Mouse (Mus musculus) CH12.LX (cell line): Measurements from ENCODE around the gene Mad1l1.

Experiments used
- CTCF ChIP-seq, 2 experiments: IDR thresholded peaks in 1 of 2; conservative IDR thresholded peaks in 1 of 2; 2 replicates each; pipeline ENCODE4 v1.5.1; 2011 to 2012; ENCODE audit warnings: low read depth in 2 of 2, low read length in 2 of 2, improper control_type of control experiment in 1 of 2, inconsistent platforms in 1 of 2, mild to moderate bottlenecking in 1 of 2, moderate library complexity in 1 of 2
- EP300 ChIP-seq: IDR thresholded peaks from 2 replicates; pipeline ENCODE4 v1.6.1; 2011; ENCODE audit warnings: low read length, improper control_type of control experiment
- MAFK ChIP-seq: IDR thresholded peaks from 2 replicates; pipeline ENCODE4 v1.6.1; 2011; ENCODE audit warnings: low read length, improper control_type of control experiment; ENCODE audit not compliant: insufficient replicate concordance
- MAX ChIP-seq: IDR thresholded peaks from 2 replicates; pipeline ENCODE4 v1.6.1; 2011; ENCODE audit warnings: low read length, improper control_type of control experiment
- MXI1 ChIP-seq: IDR thresholded peaks from 2 replicates; pipeline ENCODE4 v1.6.1; 2011; ENCODE audit warnings: mild to moderate bottlenecking, low read depth, low read length, improper control_type of control experiment
- TBP ChIP-seq: conservative IDR thresholded peaks from 2 replicates; pipeline ENCODE4 v1.6.1; 2011; ENCODE audit warnings: low read depth, low read length, improper control_type of control experiment
- USF2 ChIP-seq: conservative IDR thresholded peaks from 2 replicates; pipeline ENCODE4 v1.6.1; 2011; ENCODE audit warnings: low read depth, low read length, improper control_type of control experiment
- ZC3H11A ChIP-seq: IDR thresholded peaks from 2 replicates; pipeline ENCODE4 v1.6.1; 2012; ENCODE audit warnings: low read depth, mild to moderate bottlenecking, inconsistent platforms, low read length, improper control_type of control experiment
- ZMIZ1 ChIP-seq: IDR thresholded peaks from 2 replicates; pipeline ENCODE4 v1.6.1; 2012; ENCODE audit warnings: low read depth, mild to moderate bottlenecking, inconsistent platforms, low read length, improper control_type of control experiment

- TF ChIP-seq EP300: no peak
- no peak for TF ChIP-seq CTCF (conservative IDR thresholded peaks at IDR 0.05 in 1 of 2, IDR thresholded peaks at IDR 0.05 in 1 of 2; ENCODE audit: low read depth in 2 of 2, low read length in 2 of 2)
- no peak for TF ChIP-seq ZC3H11A
- no peak for TF ChIP-seq TBP
- no peak for TF ChIP-seq MAFK
- TF ChIP-seq MXI1: no peak
- no peak for TF ChIP-seq USF2
- no peak for TF ChIP-seq ZMIZ1
- no peak for TF ChIP-seq MAX
Observed at GRCm38 (mm10) chr5:140007656-140008522, 313.5 kb downstream of the Mad1l1 start.
